Mouse (Mus musculus) frontal cortex, postnatal 25 days (tissue): ENCODE data around the gene Cnn3.

Experiments used
- DNase-seq, 2 experiments: peaks; one replicate each; pipeline ENCODE4 v3.0.0; 2022; ENCODE audit warnings: low spot score in 2 of 2

Cnn3 gene

GRCm38 (mm10) chr3:121449527-121449926, 23.2 kb downstream of the Cnn3 start:
- no peak for DNase-seq

DNA sequence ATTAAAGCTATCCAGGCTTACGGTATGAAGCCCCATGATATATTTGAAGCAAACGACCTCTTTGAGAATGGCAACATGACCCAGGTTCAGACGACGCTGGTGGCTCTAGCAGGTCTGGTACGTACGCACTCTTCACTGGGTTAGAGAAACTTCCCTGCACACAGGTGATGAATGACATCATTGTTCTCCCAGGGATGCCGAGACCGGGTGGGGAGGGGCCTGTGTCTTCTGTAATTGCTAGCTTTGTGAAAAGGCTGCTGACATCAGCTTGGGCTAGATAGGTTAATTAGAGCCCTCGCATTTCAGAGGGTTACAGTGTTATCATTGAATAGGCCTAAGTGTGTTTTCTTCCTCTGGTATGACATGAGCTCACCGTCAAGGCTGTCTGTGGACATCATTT, 25.1 kb downstream of the Cnn3 start:
- no peak for DNase-seq

GRCm38 (mm10) chr3:121458545-121459492, 32.5 kb downstream of the Cnn3 start:
- no peak for DNase-seq

DNA sequence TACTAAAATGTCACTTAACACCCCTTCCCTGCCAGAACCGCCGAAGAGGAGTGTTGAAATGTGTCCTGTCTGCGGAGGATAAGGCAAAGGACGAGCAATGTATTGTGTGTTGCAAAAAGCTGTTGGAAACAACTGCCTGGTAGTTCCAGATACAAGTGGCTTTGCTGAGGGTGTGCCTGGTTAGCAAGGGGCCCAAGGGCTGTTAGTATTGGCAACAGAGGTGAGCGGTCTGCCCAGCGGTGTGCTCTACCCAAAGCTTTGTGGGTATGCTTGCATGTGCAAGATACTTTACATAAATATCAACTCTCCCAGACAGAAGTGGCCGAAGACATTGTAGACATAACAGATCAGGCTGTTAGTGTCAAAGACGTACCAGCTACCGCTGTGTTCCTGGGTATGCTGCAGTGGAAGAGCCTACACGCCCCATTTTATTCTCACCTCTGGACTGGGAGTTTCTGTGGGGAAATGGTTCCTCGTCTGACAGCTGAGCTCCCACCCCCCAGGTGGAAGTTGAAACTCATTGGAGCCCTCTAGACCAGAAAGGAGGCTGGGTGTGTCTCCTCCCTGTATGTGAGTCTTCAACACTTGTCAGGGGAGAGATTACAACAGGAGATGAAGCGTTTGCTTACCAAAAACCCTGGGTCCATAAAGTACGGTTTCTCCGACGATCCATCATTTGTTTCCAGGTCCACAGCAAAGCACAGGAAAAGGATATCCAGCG, 34.3 kb downstream of the Cnn3 start:
- DNase-seq: no peak

DNA sequence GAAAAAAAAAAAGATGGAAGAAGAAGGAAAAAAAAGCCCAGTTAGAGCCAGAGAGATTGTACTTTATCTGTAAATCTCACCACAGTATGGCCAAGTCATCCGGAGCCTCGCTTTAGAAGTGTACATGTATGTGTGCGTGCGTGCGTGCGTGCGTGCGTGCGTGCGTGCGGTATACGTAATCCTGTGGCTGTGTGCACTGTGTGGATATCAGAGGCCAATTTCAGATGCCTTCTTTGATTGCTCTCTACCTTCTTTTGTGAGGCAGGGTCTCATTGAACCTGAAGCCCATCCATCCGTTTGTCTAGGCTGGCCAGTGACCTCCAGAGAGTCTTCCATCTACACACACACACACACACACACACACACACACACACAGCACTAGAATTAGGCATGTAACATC, 35.2 kb downstream of the Cnn3 start:
- DNase-seq: no peak

- no peak for DNase-seq
These were observed 36.5 kb downstream of the Cnn3 start for GRCm38 (mm10) chr3:121462782-121463181.

- no peak for DNase-seq
These were observed 38.5 kb downstream of the Cnn3 start for GRCm38 (mm10) chr3:121464733-121465305.

DNA sequence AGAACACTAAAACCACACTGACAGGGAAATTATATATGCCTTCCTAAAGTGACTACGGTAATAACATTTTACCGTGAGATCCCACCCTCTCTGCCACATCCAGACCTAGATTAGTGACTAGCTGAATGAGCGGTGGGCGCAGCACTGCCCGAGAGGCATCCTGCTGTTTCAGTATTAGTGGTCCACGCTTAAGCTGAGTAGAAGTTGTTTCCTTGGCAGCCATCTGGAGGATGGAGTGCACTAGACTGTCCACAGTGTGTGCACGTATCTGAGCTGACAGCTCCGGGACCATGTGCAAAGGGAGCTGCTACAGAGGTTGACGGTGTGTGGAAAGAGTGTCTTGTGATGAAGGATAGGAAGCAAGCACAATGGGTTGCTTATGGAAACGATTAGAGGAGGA, 39.5 kb downstream of the Cnn3 start:
- no peak for DNase-seq

GRCm38 (mm10) chr3:121467094-121467552, 40.8 kb downstream of the Cnn3 start:
- no peak for DNase-seq

- no peak for DNase-seq
These were observed 41.8 kb downstream of the Cnn3 start for GRCm38 (mm10) chr3:121468136-121468535.

- no peak for DNase-seq
These were observed 43.1 kb downstream of the Cnn3 start for GRCm38 (mm10) chr3:121469185-121469975.

DNA sequence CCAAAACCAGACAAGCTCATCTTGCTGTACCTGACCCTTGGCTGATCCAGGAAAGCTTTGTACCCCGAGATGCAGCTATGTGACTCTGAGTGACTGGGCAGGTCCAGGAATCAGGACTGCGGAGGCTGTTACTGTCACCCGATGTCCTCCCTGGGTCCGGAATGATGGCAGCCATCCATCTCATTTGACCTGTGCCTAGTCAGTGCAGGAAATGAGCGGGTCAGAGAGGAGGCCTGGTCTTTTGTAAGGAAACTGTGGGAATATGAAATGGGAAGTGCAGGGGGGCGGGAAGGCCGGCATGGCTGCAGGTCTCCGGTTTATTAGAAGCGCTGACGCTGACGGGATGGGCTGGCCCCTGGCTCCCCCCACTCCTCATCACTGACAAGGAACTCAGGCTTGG, 45.4 kb downstream of the Cnn3 start:
- no peak for DNase-seq

- DNase-seq: no peak
These were observed 48.4 kb downstream of the Cnn3 start for GRCm38 (mm10) chr3:121474738-121475137.

DNA sequence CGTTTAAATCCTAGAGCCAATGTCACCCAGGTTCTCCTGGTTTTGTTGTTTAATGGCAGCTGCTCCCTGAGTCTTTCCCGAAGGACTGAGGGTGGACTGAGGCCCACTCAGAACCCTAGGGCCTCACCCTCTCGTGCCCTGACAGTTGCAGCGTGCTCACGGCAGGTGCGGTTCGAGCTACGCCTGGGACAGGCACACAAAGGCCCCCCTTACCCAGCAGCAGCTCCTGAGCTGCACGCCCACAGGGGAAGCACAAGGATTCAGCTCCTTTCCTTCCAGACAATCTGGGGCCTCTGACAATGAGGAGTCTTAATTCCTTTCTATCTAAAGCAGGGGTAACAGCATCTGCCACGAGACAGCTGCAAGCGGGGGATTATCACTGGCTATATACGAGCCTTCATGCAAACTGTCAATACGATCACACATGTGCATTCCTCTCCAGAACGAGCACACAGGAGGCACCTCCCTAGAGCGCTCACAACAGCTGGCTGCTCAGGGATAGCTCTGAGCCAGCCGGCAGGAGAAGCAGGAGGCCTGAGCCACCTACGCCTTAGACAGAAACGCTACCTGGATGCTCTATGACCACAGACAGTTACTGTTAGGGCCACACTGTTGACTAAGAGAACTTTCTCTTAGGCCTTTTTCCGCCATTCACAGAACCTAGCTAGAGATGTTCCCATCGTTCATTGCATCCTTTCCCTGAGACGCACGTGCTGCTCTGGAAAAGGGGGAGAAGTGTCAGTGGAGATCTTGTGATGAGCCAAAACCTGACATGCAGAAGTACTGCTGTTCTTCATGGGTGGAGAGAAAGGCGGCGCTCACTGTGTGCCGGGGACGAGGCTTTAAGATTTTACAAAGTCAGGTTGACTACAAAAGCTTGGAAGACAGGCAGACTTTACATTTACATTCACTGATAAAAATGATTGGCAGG, 54.0 kb downstream of the Cnn3 start:
- no peak for DNase-seq

DNA sequence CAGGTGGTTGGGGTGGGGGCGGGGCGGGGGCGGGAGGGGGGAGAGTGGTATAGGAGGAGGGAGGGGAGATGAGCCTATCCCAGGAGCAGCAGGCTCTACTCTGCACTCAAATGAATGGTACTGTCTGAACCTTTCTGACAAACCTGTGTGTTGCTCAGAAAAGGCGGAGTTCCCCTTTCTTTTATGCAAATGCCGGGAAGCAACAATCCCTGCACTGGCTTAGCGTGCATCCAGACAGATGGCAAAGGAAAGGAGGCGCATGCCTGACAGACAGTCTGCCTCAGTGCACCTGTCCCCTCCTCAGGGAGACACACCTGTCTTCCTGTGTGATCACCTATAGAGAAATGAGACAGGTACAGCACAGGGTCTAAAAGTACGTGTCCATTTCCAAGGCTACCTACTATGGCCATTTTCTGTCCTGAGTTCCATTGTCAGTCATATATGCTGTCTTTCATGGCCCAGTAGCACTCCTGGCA, 54.7 kb downstream of the Cnn3 start:
- no peak for DNase-seq

DNA sequence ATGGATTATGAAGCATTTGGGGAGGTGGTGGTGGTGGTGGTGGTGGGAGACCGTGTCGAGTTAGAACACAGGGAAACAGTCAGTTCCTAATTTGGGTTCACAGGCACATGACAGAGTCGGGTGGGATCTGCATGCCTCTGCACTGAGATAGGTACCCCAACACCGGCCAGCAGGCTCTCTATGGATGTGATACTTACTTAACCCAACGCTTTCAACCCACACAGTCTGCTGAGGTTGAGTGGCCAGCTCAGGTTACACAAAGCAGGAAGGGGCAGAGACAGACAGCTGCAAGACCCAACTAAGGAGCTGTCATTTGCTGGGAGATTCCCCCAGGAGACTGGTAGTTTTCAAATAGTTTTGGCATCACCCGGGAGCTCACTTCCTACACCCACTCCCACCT, 55.3 kb downstream of the Cnn3 start:
- DNase-seq: no peak

DNA sequence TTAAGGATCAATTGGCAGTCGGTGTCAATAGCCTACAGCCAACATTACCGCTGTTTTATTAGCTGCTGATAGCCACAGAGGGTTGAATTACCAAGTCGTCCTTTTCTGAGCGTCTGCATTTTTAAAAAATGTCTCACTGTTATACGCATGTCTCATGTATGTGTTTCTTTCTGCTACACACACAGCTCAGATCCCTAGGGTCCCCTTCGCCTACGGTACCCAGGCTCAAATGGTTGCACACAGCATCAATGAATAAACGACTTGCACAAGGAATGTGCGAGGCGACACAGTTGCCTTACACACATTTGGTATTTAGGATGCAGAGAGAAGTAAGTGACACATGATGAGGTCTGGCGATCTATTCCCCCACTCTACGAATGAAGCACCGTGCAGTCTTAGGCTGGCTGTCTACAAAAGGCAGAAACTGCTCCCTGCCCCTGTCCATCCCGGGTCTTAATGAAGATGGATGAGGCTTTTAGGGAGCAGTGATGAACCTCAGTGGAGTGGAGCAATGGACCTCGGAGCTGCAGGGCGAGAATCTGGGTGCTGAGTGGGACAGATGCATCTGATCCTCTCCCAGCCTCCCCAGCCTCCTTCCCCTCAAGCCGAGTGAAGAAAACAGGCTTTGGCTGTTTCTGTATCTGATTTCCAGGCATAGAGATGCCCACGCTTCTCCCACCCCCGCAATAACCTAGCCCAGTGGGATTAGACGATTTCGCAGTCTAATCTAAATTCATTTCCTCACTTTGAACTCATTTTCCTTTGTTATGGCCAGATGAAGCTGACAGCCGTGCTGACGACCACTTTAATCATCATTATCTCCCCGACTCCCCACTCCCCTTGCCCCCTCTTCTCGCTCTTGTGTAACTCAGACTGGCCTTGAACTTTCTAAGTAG, 57.2 kb downstream of the Cnn3 start:
- no peak for DNase-seq

- no peak for DNase-seq
These were observed 58.9 kb downstream of the Cnn3 start for GRCm38 (mm10) chr3:121485201-121485600.

GRCm38 (mm10) chr3:121489462-121490118, 63.3 kb downstream of the Cnn3 start:
- no peak for DNase-seq
